Comparison of ENCODE assay signal across 11 mouse cellular contexts in the genomic region with DNA sequence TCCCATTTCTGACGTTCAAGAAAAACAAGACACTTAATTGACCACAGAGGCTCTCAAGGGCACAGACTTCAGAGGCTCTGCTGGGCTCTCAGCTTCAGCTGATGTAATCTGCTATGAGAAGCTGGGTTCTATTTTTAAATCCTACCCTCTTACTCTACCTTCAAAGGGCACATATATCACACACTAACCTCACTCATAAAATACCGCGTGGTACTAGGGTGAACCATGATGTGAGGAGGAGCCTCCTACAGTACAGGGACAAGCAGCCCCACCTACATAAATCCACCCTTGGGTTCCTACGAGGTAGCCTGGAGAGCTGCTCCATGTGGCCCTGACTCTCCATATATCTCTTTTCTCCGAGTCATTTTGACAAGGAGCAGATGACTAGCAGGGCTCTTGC. TPM values are rescaled to one million over a fixed set of nuclear protein-coding genes. Genes with fewer than 3 reads are reported as not detected.
DNase-seq lines count a peak whose midpoint lies in the region; ATAC-seq and TF ChIP-seq lines count a peak whose summit lies in the region.
"Had no signal": no experiment of that assay in that cellular context is flagged by ENCODE, and none has a peak within 500 bp of the region (broad histone marks: within the 10 kb centered on the region; RNA-seq: fewer than 3 reads in every experiment).

No protein-coding gene starts in this region.

- no peaks in the 10 kb centered on the region for H3K27me3 ChIP-seq in lung, postnatal 0 days (replicated peaks; ENCODE audit: insufficient read depth, low read length)
- H3K27me3 ChIP-seq in heart, embryonic 15.5 days = no peaks in the 10 kb centered on the region
- no peaks in the 10 kb centered on the region for H3K27me3 ChIP-seq in stomach, embryonic 14.5 days (ENCODE audit: control insufficient read depth, insufficient read depth, low read length)
- H3K27me3 ChIP-seq: limb, embryonic 12.5 days had no signal

- H3K4me2 ChIP-seq in lung, postnatal 0 days (replicated peaks; ENCODE audit: low read depth, low read length) = no peak overlapping the region
- H3K4me2 ChIP-seq in heart, embryonic 15.5 days = 0 out of 2 replicates have a peak overlapping the region, but pooled peaks have one; percentile 23
- no peak overlapping the region for H3K4me2 ChIP-seq in stomach, embryonic 14.5 days (replicated peaks; ENCODE audit: low read depth, low read length)
- H3K4me2 ChIP-seq: limb, embryonic 12.5 days had no signal

- no peak for TF ChIP-seq CTCF in lung, postnatal 0 days (IDR thresholded peaks at IDR 0.05)

- DNase-seq in gastrocnemius, adult 18-20 months (ENCODE audit: low spot score) = peak; percentile 5
- DNase-seq in gastrocnemius, postnatal 25 days = no peak
- DNase-seq in lung, postnatal 0 days (ENCODE audit: low spot score) = peak; percentile 27
- DNase-seq in lung, postnatal 4 days = no peak
- no peak for DNase-seq in urinary bladder, adult 18-20 months (ENCODE audit: low spot score in 2 of 2)
- DNase-seq in right cerebral cortex, postnatal 14 days = no peak
- DNase-seq: B cell, adult 2 months; kidney, adult 9 months had no signal

- no peaks in the 10 kb centered on the region for H3K36me3 ChIP-seq in lung, postnatal 0 days (ENCODE audit: insufficient read depth, low read length)
- H3K36me3 ChIP-seq in heart, embryonic 15.5 days = no peaks in the 10 kb centered on the region
- H3K36me3 ChIP-seq in stomach, embryonic 14.5 days (ENCODE audit: control insufficient read depth, insufficient read depth, low read length) = no peaks in the 10 kb centered on the region

- no peaks in the 10 kb centered on the region for H3K9me3 ChIP-seq in lung, postnatal 0 days (ENCODE audit: low read length)
- no peaks in the 10 kb centered on the region for H3K9me3 ChIP-seq in heart, embryonic 15.5 days (replicated peaks)
- 0 out of 2 replicates have a peak, but pooled peaks cover 3% of the 10 kb centered on the region for H3K9me3 ChIP-seq in stomach, embryonic 14.5 days (ENCODE audit: control insufficient read depth, low read depth, low read length)
- H3K9me3 ChIP-seq: limb, embryonic 12.5 days had no signal

- 40% methylated on average over 5 of the region's 5 CpGs for WGBS in lung, postnatal 0 days
- 24% methylated on average over 5 of the region's 5 CpGs for WGBS in heart, embryonic 15.5 days
- 32% methylated on average over 5 of the region's 5 CpGs for WGBS in stomach, embryonic 14.5 days

- peak; percentile 65 for ATAC-seq in lung, postnatal 0 days
- ATAC-seq in heart, embryonic 15.5 days (replicated peaks; ENCODE audit: insufficient number of reproducible peaks, insufficient read depth, low FRiP score, low read depth) = peak; percentile 71
- peak; percentile 29; the same call in 1 of the 2 replicates for ATAC-seq in stomach, embryonic 14.5 days (ENCODE audit: insufficient number of reproducible peaks, insufficient read depth, low FRiP score, low read depth)

- no peak overlapping the region for H3K9ac ChIP-seq in lung, postnatal 0 days (replicated peaks; ENCODE audit: low read depth)
- H3K9ac ChIP-seq in heart, embryonic 15.5 days = no peak overlapping the region
- no peak overlapping the region for H3K9ac ChIP-seq in stomach, embryonic 14.5 days (replicated peaks; ENCODE audit: low read depth, low read length)
- H3K9ac ChIP-seq: limb, embryonic 12.5 days had no signal

- no peaks in the 10 kb centered on the region for H3K4me1 ChIP-seq in lung, postnatal 0 days (ENCODE audit: insufficient read depth, low read depth, low read length)
- H3K4me1 ChIP-seq in heart, embryonic 15.5 days (replicated peaks) = peaks cover 6% of the 10 kb centered on the region
- peaks cover 5% of the 10 kb centered on the region; the same call in 1 of the 2 replicates for H3K4me1 ChIP-seq in stomach, embryonic 14.5 days (ENCODE audit: control insufficient read depth, insufficient read depth, low read length)

- TF ChIP-seq EP300 in lung, postnatal 0 days (IDR thresholded peaks at IDR 0.05) = no peak

- no peak overlapping the region for H3K27ac ChIP-seq in lung, postnatal 0 days (ENCODE audit: low read length)
- peak overlapping the region; percentile 75 for H3K27ac ChIP-seq in heart, embryonic 15.5 days
- H3K27ac ChIP-seq in stomach, embryonic 14.5 days (ENCODE audit: low read length) = no peak overlapping the region
- H3K27ac ChIP-seq: limb, embryonic 12.5 days had no signal

- no peak overlapping the region for H3K4me3 ChIP-seq in lung, postnatal 0 days (ENCODE audit: low read depth, low read length)
- H3K4me3 ChIP-seq in heart, embryonic 15.5 days = no peak overlapping the region
- H3K4me3 ChIP-seq in stomach, embryonic 14.5 days (ENCODE audit: low read depth, low read length) = no peak overlapping the region
- H3K4me3 ChIP-seq: limb, embryonic 12.5 days had no signal

RNA-seq across cellular contexts. Expression of a gene that starts 45.8 kb away (rescaled TPM):
- 1 to 10 TPM; 1.5 to 1.7 TPM for total RNA-seq in gastrocnemius, adult 18-20 months (2021)
- 1 to 10 TPM in 1 of 2 experiments, under 1 TPM in 1; 0.70 to 1.6 TPM for total RNA-seq in gastrocnemius, postnatal 25 days (2021)
- 46.5 and 50.6 TPM in 2 replicates for polyA plus RNA-seq in lung, postnatal 0 days (2015; fragmentation: Nextera tagmentation; extraction: Ambion mirVana)
- 19.0 and 19.2 TPM in 2 replicates for polyA plus RNA-seq in heart, embryonic 15.5 days (2015; fragmentation: Nextera tagmentation; extraction: Ambion mirVana)
- 25.4 and 25.6 TPM in 2 replicates for polyA plus RNA-seq in stomach, embryonic 14.5 days (2014; fragmentation: Nextera tagmentation; extraction: Ambion mirVana)

Comparison
In these comparisons a context has a peak if more than half of its experiments do, and no peak if none do; other contexts are left out.
1. DNase-seq: peak in gastrocnemius, adult 18-20 months (single experiment) and lung, postnatal 0 days (single experiment); none in gastrocnemius, postnatal 25 days (single experiment), lung, postnatal 4 days (0 of 2), urinary bladder, adult 18-20 months (0 of 2) and right cerebral cortex, postnatal 14 days (single experiment).
2. Peak in every context shown above with its lines, with median percentiles within 50 percentile points of each other: ATAC-seq.